Mouse (Mus musculus) right cerebral cortex, postnatal 14 days (tissue): ENCODE data around the gene Mfsd4b2.
"Not testable (repeated sequence)": the region's sequence is repeated elsewhere in the genome, so short reads cannot be mapped to it uniquely, and the experiment has no call there.

ENCODE experiments used
- DNase-seq: peaks from one replicate; pipeline ENCODE4 v3.0.0; 2022

Gene Mfsd4b2

DNA sequence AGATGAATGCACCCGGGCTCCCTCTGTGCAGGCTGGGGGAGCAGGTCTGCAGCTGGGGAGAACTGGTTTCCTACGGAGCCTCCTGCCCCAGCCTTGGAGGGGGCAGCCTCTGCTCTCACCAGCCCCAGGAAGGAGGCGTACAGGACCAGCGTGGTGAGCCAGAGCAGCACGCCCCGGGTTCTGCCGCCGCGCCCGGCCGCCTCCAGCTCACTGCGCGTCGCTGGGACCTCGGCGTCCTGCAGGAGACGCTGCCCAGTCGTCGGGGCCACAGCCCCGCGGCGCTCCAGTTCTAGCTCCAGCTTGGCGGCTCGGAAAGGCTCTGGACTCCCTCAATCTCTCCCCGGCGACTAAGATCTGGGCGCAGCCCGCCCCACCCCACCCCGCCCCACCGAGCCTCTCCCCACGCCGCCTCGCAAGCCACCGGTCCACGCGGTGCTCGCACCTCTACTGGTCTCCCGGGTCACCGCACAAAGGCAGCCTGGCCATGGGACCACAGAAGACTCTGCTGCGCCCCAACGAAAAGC lies at the start of gene Mfsd4b2:
Gene Mfsd4b2, minus strand, starts transcription at position 308 of the 524 bp plus-strand sequence.
- no peak for DNase-seq

DNA sequence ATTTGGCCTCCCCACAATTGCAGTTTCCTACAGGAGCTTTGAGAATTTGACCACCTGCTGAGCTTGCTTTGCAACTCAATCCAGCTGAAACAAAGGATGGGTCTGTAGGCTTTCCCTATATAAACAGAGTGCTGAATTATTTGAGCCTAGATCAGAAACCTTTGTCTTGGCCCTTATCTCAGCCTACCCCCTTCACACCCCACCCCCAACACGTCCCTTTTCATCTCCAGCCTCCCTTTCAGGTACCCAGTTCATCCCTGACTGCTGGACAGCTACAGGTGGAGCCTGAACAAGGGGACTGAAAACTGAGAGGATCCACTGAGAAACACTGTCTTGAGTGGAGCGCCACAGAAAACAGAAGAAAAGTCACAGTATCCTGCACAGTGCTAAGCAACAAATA lies 49.0 kb upstream of the Mfsd4b2 start:
- no peak for DNase-seq

DNA sequence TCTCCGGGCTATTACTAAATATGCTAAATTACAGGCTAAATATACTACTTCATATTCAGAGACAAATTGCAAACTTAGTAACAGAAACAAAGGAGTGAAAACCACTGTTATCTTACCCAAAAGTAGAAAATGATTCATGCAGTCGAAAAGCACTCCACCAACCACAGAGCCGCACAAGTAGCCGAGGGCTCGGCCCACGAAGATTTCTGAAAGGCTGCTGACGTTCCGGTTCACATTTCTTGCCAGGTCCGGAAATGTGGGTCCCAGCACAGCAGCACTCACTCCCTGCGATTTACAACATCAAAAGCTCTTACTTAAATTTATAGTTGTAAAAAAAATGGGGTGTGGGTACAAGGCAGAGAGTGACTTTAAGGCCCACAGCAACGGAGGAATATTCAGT lies 48.3 kb upstream of the Mfsd4b2 start:
- DNase-seq: no peak

DNA sequence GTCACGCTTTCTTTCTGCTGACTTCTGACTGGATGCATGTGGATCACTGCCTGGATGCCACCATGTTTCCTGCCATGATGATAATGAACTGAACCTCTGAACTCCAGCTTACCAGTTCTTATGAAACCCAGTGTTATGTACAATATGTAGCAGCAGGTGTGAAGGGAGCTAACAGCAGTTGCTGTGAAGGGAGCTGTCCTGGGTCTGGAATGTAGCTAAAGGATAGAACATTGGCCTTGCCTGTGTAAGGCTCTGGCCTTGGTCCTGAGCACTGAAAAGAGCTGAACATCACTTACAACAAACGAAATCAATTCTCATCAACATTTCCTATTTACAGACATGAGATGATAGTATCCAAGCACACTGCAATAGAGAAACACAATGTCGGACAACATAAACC lies 40.8 kb upstream of the Mfsd4b2 start:
- no peak for DNase-seq

DNA sequence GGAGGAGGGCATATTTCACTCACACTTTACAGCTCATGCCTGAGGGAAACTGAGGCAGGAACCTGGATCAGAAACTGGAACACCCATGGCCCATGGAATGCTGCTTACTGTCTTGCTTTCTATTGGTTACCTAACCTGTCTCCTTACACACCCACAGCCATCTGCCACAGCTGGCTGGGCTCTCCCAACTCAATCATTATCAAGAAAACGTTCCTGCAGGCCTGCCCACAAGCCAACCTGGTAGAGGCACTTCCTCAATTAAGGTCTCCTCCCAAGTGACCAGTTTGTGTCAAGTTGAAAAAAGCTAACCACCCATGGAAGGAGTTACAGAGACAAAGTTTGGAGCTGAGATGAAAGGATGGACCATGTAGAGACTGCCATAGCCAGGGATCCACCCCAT lies 35.2 kb upstream of the Mfsd4b2 start:
- no peak for DNase-seq

DNA sequence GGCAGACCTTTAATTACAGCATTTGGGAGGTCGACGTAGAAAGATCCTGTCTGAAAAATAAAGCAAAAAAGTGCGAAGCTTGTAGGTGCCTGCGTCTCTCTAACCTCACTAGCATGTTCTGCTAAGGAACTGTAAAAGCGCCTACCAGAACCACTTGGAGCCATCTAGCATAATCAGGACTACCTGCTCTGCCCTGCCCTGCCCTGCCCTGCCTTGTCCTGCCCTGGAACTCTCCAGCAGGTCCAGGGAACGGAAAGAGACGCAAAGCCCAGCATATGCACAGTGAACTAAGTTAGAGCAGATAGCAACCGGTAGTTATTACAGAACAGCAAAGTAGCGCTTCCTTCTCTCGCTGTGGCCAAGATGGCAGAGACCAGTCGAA lies 33.7 kb upstream of the Mfsd4b2 start:
- no peak for DNase-seq

DNA sequence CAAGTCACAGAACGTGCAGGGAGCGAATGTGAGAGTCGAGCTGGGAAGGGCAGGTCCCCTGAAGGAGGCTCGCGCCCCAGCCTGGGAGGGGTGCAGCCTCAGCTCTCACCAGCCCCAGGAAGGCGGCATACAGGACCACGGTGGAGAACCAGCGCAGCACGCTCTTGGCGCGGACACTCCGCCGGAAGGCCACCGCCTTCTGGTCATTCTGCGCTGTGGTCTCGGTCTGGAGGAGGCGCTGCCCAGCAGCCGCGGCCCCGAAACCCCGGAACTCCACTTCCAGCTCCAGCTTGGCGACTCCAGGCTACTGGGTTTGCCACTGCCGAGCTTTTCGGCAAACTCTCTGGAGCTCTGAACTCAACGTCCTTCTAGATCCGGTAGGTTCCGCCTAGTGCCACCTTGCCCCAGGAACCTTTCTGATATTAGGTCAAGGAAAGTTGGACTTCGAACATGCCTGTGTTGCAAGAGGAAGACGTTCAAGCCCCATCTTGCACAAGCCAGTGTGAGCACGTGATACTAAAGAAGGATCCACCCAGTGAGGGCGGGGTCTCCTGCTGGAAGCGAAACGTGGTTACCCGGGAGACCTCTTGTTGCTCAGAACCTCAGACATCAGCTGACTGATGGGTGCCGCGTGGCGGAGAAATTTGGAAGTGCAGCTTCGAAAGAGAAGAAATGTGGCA lies 33.2 kb upstream of the Mfsd4b2 start, which contains the start of gene Mfsd4b3:
Gene Mfsd4b3, minus strand, starts transcription at position 393 of the 680 bp plus-strand sequence.
- DNase-seq: peak; percentile 89

DNA sequence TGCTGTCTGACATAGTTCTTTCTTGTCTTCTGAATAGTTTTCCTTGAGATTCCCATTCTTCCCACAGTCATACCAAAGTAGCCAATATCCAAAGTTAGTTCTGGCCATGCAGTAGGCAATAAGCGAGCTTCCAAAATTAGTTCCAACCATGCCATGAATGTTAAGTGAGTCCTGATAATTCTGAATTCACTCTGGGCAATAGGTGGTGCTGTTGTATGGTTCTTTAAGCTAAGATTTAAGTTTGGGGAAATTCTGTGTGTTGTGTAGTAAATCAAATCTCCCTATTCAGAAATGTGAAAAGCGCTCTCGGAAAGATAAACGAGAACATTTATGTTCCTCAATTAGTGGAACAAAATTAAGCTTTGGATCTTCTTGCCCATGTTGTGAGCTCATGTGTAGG lies 31.5 kb upstream of the Mfsd4b2 start:
- DNase-seq: no peak

DNA sequence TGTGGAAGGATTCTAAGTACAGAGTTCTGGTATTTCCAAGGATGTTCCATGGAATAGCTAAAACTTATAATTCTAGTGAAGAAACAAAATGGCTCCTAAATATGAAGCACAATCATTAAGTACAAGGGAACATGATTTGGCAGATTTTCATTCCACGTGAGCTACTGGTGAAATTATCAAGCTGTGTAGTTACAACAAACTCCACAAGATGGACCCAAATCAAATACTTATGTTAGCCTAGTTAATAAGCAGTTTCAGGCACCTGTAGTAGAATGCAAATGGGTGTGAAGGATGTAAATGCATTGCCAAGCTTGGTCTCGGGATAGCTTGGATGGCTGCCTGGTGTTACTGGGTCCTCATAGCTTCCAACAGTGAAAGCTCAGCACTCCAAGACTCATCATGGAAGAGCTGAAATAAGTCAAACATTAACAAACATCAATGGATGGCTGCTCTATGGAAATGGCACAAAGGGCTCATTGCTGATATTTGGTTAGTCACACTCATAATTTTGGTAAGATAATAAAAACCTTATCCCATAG lies 29.7 kb upstream of the Mfsd4b2 start:
- no peak for DNase-seq

DNA sequence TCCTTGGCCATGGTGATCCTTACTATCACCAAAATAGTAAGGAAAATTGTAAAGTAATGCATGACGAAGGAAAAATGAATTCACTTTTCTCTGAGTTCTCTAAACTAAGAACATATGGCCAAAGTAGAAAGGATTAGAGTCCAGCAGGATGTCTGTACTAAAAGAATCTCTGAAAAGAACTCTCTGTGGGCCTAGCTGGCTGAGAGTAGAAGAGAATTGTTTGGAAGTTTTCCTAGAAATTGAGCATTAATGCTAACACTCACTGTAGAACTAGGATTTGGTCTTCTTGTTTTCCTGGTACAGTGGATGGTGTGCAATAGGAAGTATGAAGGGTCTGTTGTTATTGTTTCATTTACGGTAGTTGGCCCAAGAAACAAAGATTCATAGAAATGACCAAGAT lies 28.4 kb upstream of the Mfsd4b2 start:
- no peak for DNase-seq

DNA sequence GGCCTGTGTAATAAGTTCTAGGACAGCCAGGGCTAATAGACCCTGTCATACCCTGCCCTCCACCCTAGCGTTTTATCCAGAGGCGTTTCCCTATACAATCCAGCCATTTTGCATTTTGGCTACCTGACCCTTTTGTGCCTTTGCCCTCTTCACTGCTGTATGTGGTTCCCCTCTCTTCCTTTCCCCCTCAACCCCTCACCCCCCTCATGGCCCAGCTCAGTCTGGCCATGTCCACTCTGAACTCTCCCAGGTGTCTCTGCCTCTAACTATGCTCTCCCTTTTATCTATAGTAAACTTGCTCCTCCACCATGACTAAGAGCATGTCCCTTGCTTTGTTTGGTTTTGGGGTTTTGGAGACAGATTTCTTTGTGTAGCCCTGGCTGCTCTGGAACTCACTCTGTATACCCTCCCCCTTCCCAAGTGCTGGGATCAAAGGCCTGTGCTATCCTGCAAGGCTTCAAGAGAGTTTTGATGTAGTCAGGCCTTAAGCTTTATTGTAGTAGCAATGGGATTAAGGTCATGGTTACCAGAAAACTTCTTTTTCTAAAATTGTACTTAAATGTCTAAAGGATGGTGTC lies 22.7 kb upstream of the Mfsd4b2 start:
- DNase-seq: no peak

DNA sequence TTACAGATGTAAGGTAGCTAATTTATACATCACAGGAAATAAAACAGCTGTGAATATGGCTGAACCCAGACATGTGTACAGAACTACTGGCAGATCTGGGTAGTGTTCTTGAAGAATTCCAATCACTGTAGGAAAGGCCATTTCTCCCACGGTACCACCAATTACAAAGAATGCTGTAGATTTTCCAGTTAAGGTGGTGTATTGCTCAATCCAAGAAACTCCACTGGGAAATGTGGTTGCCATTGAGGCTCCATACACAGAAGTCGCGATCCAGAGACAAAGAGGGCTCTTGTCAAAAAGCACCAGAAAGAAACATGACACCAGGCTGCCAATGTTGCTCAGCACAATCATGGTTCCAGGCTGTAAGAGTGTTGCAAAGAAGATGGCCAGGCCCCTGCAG lies 20.5 kb upstream of the Mfsd4b2 start:
- not testable (repeated sequence) for DNase-seq

DNA sequence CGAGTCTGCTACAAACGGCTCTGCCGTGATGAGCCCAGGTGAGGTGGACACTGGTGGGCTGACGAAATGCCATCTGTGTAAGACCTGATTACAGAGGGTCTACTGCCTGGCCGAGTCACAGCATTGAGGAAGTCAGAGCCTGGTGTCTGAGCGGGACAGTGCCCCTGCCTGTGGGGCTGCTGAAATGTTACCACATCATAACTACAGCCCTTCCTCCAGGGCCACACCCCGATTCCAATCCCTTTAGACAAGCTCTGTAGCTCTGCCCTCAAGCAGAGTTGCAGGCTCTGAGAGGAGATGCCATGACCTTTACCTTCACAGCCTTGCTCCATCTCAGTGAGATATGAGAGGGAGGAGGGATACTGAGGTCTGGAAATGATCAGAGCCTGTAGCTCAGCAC lies 9.8 kb upstream of the Mfsd4b2 start:
- no peak for DNase-seq

DNA sequence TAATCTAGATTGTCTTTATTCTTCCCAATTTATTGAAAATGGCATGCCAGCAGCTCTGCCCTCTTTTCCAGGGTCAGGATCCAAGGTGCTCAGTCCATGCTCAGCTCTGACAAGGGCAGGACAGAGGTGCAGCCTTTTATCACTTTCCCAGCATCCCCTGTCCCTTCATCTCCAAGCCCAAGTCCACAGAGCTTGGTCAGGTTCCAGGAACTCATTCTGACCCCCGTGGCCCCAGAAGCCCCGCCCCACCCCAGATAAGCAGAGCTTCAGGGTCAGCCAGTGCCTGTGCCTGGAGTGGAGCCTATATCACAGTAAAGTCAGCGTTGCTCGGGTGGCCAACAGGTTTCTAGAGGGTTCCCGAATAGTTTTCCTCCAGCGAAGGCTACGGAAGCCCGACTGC lies 2.2 kb downstream of the Mfsd4b2 start:
- DNase-seq: not testable (repeated sequence)

DNA sequence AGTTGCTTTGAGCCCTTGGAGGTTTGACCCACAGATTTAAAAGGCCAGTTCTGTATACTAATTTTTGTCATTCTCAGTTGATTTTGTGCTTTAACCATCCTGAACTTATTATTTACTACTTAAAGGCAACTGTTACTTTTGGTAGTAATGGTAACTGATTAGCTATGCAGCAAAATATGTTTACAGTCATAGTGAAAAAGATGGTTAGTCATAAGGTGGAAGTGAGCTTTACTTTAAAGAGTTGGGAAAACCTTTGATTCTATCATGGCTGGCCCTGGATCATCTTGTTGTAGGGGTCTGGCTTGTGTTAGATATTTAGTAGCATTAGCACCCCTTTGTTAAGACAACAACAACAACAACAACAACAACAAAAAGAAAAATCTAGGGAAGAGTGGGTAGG lies 14.1 kb downstream of the Mfsd4b2 start:
- no peak for DNase-seq

DNA sequence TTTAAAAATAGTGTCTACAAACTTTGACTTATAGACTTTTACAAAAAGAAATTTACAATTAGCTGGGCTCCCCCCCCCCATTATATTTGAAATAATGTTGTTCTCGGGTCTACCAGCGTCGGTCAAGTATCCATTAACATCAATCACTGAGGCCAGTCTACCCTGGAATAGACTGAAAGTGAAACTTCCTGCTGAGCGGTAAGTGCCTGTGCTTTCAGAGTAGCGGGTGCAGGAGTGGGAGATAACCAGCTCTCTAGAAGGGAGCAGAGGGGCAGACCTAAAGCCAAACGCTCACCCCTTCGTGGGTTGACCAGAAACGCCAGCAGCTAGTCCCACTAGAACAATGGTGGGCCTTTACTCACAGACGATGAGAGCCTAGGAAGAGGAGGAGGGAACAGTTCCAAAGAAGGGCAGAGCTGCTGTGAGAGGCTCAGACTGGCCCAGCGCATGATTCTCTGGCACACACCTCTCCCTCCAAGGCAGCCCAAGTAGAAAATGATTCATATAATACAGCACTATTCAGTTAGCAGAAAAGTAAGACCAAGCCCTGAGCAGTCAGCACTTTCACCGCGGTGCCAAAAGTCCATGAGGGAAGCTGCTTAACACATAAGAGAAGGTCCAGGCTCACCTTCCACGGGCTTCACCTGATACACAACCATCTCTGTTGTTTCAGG lies 17.8 kb downstream of the Mfsd4b2 start:
- no peak for DNase-seq

DNA sequence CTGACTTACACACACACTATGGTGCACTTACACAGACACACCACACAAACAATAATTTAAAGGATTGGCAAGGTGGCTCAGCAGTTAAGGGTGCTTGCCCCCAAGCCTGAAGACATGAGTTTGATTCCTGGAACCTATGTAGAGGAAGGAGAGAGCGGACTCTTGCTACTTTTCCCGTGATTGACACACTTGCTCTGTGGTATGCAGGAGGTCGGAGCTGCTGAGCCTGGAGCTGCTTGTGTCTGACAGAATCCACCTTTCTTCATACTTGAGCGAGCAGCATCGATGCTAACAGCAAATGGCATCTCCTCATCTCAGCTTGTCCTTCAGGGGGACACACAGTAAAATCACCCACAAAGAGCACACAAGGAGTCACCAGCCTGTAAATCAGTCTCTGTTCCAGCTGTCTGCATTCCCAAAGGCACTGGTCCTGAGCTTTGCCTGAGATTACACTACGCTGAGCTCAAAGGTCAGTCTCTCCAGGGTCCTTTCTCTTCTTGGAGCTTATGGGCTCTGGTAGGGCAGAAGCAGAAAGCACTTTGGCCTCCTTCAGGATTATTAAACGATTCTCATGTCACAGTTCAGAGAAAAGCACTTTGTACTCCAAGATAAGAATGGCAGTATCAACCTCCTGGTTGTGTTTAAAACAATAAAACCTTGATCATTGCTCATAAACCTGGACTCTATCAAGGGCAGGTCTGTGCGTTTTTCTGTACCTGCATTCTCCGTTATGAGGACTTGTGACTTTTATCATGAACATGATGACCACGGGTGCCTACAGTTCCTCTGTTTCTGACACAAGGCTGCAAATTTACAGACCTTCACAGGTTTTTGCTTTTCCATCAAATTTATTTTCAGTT lies 19.7 kb downstream of the Mfsd4b2 start:
- no peak for DNase-seq

DNA sequence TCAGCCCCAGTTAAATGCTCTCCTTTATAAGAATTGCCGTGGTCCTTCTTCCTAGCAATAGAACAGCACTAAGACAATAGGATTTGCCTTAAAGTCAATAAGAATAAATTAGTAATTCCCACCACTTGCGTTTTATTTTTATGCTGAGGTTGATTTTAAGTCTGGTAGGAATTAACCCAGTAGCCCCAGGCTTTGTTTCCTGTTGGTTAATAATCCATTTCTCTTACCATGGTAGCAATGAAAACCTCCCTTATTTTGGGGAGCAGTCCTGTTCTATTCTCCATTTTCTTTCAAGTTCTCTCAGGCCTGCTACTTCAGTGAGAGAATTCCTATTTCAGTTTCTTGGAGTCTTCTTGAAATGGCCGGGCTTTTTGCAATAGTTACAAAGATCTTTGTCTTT lies 22.5 kb downstream of the Mfsd4b2 start:
- no peak for DNase-seq

DNA sequence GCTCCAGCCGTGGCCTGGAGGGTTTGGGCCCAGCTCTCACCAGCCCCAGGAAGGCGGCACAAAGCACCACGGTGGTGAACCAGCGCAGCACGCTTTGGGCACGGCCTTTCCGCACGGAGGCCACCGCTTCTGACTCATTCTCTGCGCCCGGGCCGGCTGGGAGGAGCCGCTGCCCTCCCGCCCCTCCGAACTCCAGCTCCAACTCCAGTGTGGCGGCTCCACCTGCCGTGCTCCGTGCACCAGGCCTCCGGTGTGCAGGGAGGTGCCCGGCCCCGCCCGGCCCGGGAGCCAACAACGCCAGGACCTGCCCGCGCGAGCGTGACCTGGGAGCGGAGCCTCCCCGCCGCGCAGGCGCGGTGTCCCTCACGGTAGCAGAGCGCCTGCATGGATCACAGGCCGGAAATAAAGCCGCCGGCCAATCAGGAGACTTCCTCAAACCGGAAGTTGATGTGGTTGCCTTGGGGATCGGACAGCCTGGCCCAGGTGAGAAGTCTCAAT lies 27.8 kb downstream of the Mfsd4b2 start, which contains the start of gene Mfsd4b4:
Gene Mfsd4b4, minus strand, starts transcription at position 365 of the 498 bp plus-strand sequence.
- DNase-seq: peak; percentile 79

DNA sequence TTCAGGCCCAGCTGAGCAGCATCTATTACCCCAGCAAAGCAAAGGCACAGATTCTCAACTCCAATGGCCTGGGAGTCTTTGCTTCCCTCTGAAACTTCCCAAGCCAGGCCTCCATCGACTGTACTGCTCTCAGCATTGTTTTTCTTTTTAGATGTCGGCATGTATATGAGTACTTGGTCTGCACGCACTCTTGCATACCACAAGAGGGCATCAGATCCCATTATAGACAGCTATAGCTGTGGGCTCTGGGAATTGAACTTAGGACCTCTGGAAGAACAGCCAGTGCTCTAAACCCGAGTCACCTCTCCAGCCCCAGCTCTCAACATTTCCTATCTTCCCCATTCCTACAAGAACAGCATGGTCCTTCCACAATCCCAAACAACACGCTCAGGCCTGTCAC lies 30.2 kb downstream of the Mfsd4b2 start:
- DNase-seq: no peak

DNA sequence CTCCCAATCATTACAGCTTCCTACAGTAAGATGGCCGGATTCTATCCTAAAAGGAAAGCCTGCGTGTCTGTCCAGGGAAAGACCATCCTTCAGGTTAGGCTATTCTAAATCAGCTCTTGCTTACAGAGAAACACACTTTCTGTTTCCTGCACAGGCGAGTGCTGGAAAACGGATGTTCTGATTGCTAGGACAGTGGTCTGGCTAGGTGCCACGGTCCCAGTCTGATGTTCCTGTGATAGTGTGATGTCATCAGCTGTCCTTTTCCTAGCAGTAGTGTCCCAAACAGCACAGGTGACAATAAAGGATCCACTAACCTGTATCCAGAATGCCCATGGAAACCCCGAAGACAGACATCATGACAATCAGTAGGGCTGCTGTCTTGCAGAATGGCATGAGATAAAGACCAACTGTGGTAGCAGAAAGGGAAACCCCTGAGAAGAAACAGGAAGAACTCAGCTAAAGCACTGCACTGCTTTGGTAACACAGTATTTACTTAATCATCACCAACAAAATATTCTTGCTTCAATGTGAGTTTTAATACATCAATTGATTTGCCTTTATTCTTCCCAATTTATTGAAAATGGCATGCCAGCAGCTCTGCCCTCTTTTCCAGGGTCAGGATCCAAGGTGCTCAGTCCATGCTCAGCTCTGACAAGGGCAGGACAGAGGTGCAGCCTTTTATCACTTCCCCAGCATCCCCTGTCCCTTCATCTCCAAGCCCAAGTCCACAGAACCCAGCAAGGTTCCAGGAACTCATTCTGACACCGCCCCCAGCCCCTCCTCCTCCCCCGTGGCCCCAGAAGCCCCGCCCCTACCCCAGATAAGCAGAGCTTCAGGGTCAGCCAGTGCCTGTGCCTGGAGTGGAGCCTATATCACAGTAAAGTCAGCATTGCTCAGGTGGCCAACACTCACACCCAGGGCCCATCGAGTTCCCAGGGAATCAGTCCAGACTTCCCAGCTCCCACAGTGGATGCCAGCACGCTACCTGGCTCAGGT lies 32.7 kb downstream of the Mfsd4b2 start:
- no peak for DNase-seq
